Mouse (Mus musculus): ENCODE results near the gene Ceacam2. TPM values are rescaled to one million over a fixed set of nuclear protein-coding genes. Genes with fewer than 3 reads are reported as not detected.
"Not testable (repeated sequence)": the region's sequence is repeated elsewhere in the genome, so short reads cannot be mapped to it uniquely, and the experiment has no call there.

Gene Ceacam2
- not detected in 2 replicates for polyA plus RNA-seq (2014; fragmentation: Nextera tagmentation; extraction: Ambion mirVana)

DNA sequence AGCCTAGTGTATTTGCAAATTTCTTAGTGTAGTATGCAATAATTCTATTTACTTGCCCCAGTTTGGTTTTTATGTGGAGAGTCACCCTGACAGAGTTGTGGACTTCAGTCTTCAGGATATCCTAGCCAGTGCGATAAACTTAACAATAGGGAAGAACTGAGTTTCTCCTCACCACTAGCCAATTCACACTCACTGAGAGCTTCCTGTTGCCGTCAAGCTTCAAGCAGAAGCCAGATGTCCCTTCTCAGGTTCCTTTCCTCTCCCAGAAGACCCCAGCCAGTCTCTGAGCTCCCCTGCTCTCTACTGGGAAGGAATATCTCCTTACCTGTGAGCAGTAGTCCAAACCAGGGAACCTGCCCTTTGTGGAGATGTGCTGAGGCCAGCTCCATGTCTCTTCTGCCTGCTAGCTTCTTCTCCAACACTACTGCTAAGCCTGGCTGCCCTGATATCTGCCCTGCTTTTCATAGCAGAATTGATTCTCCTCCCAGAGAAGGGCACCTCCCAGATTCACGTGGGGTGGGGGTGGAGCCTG lies at the start of gene Ceacam2:
Ceacam2 (minus strand) TSS at position 482 of the 532 bp plus-strand sequence.
- H3K36me3 ChIP-seq (ENCODE audit: control insufficient read depth, insufficient read depth, low read length); ATAC-seq (ENCODE audit: insufficient read depth, low FRiP score, low TSS enrichment); H3K4me2 ChIP-seq (ENCODE audit: low read depth); H3K9ac ChIP-seq (ENCODE audit: low read length); H3K27ac ChIP-seq (ENCODE audit: low read depth, low read length); H3K4me3 ChIP-seq (ENCODE audit: low read depth, low read length); DNase-seq (ENCODE audit: low spot score); H3K9me3 ChIP-seq (ENCODE audit: control insufficient read depth, low read length); H3K27me3 ChIP-seq (ENCODE audit: control insufficient read depth, insufficient read depth, low read length); H3K4me1 ChIP-seq (ENCODE audit: control insufficient read depth, insufficient read depth, low read length): not testable (repeated sequence)
- 73% methylated on average over 3 of the region's 3 CpGs for WGBS

DNA sequence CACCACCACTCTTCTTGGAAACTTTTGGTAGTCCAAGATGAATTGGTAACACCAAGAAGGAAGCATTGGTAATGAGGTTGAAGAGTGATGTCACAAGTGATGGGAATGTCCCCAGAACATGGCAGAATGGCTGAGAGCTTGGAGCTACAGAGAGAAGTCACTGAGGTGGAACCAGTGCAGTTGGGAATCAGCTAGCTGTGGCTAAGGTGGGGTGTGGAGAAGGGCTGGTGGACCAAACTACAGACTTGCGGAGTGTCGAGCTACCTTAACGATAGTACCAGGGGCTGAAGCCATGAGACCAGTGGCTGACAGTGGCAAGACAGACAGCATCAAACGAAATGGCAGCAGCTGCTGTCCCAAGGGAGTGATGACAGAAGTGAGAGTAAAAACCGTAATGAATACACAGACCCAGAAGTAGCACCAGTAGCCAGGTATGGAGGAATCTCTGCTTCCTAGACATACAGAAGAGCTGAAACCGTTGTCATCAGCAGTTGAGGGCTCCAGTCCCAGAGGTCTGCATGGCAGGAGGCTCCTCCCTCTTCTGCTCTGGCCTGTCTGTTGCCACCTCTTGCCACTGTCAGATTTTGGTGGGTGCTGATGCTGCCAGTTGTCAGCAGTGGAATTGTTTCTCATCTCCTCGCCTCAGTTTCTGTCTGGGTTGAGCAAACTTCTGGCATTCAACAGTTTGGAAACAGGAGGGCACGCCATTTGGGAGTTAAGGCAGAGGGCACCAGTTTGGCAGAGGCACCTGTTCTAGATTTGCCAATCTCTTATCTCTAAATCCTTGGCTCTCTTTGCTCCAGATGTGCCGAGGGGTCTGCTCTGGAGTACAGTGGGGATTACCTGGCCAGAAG lies 45.9 kb upstream of the Ceacam2 start:
- no peak for DNase-seq (ENCODE audit: low spot score)
- Histone ChIP-seq H3K27ac (ENCODE audit: low read depth, low read length) (no peak overlapping the region), H3K36me3 (ENCODE audit: control insufficient read depth, insufficient read depth, low read length) (no peaks in the 10 kb centered on the region), H3K9ac (ENCODE audit: low read length) (no peak overlapping the region), H3K4me3 (ENCODE audit: low read depth, low read length) (no peak overlapping the region), H3K4me2 (ENCODE audit: low read depth) (no peak overlapping the region), H3K27me3 (ENCODE audit: control insufficient read depth, insufficient read depth, low read length) (no peaks in the 10 kb centered on the region), H3K9me3 (ENCODE audit: control insufficient read depth, low read length) (no peaks in the 10 kb centered on the region), H3K4me1 (ENCODE audit: control insufficient read depth, insufficient read depth, low read length) (no peaks in the 10 kb centered on the region)
- 83% methylated on average over 9 of the region's 9 CpGs for WGBS
- no peak for ATAC-seq (ENCODE audit: insufficient read depth, low FRiP score, low TSS enrichment)

DNA sequence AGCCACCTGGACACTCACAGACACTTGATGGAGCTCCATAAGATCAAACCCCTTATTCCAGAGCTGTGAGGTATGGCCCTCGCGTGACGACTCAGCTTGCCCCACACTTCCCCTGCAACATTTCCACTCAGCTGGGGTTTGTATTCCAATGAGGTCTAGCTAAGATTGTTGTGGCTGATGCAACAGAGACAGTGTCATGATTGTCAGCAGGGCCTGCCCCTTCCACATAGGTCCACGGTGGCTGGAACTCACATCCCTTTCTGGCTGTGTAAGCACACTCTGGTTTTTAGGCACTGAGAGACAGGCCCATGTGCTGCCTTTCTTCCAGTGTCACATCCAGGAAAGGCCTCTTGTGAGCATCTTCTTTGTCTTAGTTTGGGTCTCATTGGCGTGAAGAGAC lies 45.0 kb upstream of the Ceacam2 start:
- Histone ChIP-seq H3K4me1 (ENCODE audit: control insufficient read depth, insufficient read depth, low read length) (no peaks in the 10 kb centered on the region), H3K9ac (ENCODE audit: low read length) (no peak overlapping the region), H3K36me3 (ENCODE audit: control insufficient read depth, insufficient read depth, low read length) (no peaks in the 10 kb centered on the region), H3K9me3 (ENCODE audit: control insufficient read depth, low read length) (no peaks in the 10 kb centered on the region), H3K27ac (ENCODE audit: low read depth, low read length) (no peak overlapping the region), H3K27me3 (ENCODE audit: control insufficient read depth, insufficient read depth, low read length) (no peaks in the 10 kb centered on the region), H3K4me2 (ENCODE audit: low read depth) (no peak overlapping the region), H3K4me3 (ENCODE audit: low read depth, low read length) (no peak overlapping the region)
- DNase-seq (ENCODE audit: low spot score) (no peak), ATAC-seq (ENCODE audit: insufficient read depth, low FRiP score, low TSS enrichment) (no peak)
- WGBS = 85% methylated on average over 5 of the region's 5 CpGs

DNA sequence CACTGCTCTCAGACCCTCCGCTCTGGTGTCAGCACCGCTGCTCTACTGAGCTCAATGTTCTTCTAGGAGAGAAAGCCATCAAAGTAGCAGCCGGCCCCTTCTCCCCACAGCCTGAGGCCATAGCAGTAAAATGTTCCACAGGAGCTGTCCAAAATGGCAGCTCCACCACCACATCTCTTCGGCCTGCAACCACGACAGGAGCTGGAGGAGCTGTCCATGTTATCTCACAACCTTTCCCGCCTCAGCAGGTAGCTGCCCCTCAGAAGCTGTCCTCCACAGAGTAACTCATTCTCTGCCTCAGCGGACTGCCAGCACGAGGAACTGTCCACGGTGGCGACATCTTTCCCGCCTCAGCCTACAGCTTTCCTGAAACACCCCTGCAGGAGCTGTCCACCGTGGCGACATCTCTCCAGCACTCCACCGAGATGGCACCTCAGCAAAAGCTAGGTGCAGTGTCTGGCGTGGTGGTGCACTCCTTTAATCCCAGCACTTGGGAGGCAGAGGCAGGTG lies 42.7 kb upstream of the Ceacam2 start:
- ATAC-seq (ENCODE audit: insufficient read depth, low FRiP score, low TSS enrichment) (no peak), DNase-seq (ENCODE audit: low spot score) (no peak)
- Histone ChIP-seq H3K36me3 (ENCODE audit: control insufficient read depth, insufficient read depth, low read length) (no peaks in the 10 kb centered on the region), H3K27ac (ENCODE audit: low read depth, low read length) (no peak overlapping the region), H3K9me3 (ENCODE audit: control insufficient read depth, low read length) (no peaks in the 10 kb centered on the region), H3K4me2 (ENCODE audit: low read depth) (no peak overlapping the region), H3K4me3 (ENCODE audit: low read depth, low read length) (no peak overlapping the region), H3K27me3 (ENCODE audit: control insufficient read depth, insufficient read depth, low read length) (no peaks in the 10 kb centered on the region), H3K9ac (ENCODE audit: low read length) (no peak overlapping the region), H3K4me1 (ENCODE audit: control insufficient read depth, insufficient read depth, low read length) (no peaks in the 10 kb centered on the region)
- WGBS = 89% methylated on average over 15 of the region's 15 CpGs

DNA sequence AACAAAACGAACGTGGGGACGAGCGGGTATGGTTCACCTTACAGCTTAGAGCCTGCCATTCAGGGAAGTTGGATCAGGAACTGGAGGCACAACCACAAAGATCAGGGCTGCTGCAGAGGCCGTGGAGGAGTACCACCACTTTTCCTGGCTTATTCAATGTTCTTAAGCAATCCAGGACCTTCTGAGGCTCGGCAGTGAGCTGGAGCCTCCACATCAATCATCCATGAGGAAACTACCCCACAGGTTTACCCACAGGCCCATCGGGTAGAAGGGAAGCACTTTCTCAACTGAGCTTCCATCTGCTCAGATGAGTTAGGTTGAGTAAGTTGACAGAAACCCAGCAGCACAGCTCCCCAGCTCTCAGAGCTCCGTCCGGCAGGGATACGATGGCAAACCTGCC lies 39.8 kb upstream of the Ceacam2 start:
- WGBS = 83% methylated on average over 10 of the region's 10 CpGs
- Histone ChIP-seq H3K4me2 (ENCODE audit: low read depth) (no peak overlapping the region), H3K36me3 (ENCODE audit: control insufficient read depth, insufficient read depth, low read length) (no peaks in the 10 kb centered on the region)

DNA sequence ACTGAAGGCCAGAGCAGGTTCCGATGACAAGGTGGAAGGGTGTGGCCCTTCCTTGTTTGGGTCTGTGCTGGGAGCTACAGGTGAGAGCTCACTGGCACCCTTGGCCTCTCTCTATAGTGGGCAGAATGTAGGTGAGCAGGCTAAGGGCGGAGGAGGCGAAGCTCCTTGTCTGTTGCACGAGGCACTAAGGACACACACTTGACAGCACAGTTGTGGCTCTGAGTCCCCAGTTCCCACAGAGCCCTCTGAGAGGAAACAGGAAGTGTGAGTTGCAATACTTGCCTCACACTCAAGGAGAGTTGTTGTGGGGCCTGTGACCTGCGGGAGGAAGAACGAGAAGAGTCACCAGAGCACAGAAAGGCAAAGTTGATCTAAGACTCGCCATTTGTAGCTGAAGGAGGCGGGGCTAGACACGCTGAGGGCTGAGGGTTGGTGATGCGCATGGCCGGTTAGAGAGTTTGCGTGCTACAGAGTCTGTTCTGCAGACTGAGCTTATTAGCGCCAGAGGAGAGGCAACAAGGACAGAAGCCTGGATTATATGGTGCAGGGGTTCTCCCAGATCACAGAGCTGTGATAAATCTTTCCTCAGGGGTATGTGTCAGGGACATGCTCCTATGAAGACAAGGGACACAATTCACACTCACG lies 37.3 kb upstream of the Ceacam2 start:
- not testable (repeated sequence) for H3K4me2 ChIP-seq (ENCODE audit: low read depth); ATAC-seq (ENCODE audit: insufficient read depth, low FRiP score, low TSS enrichment); H3K27me3 ChIP-seq (ENCODE audit: control insufficient read depth, insufficient read depth, low read length); H3K9ac ChIP-seq (ENCODE audit: low read length); H3K36me3 ChIP-seq (ENCODE audit: control insufficient read depth, insufficient read depth, low read length); H3K27ac ChIP-seq (ENCODE audit: low read depth, low read length); H3K9me3 ChIP-seq (ENCODE audit: control insufficient read depth, low read length); DNase-seq (ENCODE audit: low spot score); H3K4me1 ChIP-seq (ENCODE audit: control insufficient read depth, insufficient read depth, low read length); H3K4me3 ChIP-seq (ENCODE audit: low read depth, low read length)
- 80% methylated on average over 12 of the region's 14 CpGs for WGBS

More for the DNA sequence above, 39.8 kb upstream of the Ceacam2 start:
- ATAC-seq (ENCODE audit: insufficient read depth, low FRiP score, low TSS enrichment) (no peak), DNase-seq (ENCODE audit: low spot score) (no peak)
- H3K4me1 ChIP-seq (ENCODE audit: control insufficient read depth, insufficient read depth, low read length) = no peaks in the 10 kb centered on the region; the same call in 1 of the 2 replicates
- no peak overlapping the region for H3K27ac ChIP-seq (ENCODE audit: low read depth, low read length)
- no peak overlapping the region for H3K4me3 ChIP-seq (ENCODE audit: low read depth, low read length)
- no peaks in the 10 kb centered on the region for H3K27me3 ChIP-seq (ENCODE audit: control insufficient read depth, insufficient read depth, low read length)
- H3K9me3 ChIP-seq (ENCODE audit: control insufficient read depth, low read length) = no peaks in the 10 kb centered on the region
- H3K9ac ChIP-seq (ENCODE audit: low read length) = no peak overlapping the region

DNA sequence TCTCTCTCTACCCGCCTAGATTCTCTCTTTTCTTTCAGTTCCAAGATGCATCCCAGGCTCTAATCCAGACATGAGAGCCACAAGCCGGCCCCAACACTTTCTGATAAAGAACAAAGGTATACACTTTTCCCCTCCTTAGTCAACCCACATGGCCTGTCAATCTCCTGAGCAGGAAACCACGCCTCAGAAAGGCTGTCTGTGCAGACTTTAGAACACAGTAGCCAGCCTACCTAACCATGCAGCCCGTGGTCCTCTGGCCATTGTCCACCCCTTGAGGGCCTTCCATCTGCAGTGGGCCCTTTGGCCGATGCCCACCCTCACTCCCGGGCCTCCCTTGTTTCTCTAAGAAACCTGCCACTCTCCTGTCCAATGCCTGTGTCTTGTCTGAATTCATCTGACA lies 36.7 kb upstream of the Ceacam2 start:
- 50% methylated on average over 6 of the region's 6 CpGs for WGBS
- not testable (repeated sequence) for H3K27me3 ChIP-seq (ENCODE audit: control insufficient read depth, insufficient read depth, low read length); H3K36me3 ChIP-seq (ENCODE audit: control insufficient read depth, insufficient read depth, low read length); H3K4me1 ChIP-seq (ENCODE audit: control insufficient read depth, insufficient read depth, low read length); ATAC-seq (ENCODE audit: insufficient read depth, low FRiP score, low TSS enrichment); H3K4me3 ChIP-seq (ENCODE audit: low read depth, low read length); DNase-seq (ENCODE audit: low spot score); H3K9me3 ChIP-seq (ENCODE audit: control insufficient read depth, low read length); H3K9ac ChIP-seq (ENCODE audit: low read length); H3K4me2 ChIP-seq (ENCODE audit: low read depth); H3K27ac ChIP-seq (ENCODE audit: low read depth, low read length)

DNA sequence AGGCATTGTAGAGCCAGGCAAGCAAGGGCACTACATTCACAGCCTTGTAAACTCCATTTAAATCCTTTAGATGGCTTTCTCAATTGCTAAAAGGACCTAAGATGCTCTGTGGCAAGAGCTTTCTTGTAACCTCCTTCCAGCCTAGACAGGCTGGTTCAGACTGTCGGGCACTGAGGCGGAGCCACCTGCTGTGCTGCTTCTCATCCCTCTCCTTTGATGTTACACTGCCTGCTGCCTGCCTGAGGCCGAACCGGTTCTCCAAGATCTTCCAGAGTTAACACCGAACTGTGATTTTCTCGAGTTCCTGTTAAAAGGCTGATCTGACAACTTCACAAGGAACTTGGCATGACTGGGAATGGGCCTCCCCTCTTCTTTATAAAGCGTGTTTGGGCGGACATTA lies 36.2 kb upstream of the Ceacam2 start:
- Histone ChIP-seq H3K27me3 (ENCODE audit: control insufficient read depth, insufficient read depth, low read length) (no peaks in the 10 kb centered on the region), H3K9ac (ENCODE audit: low read length) (no peak overlapping the region)
- 7% methylated on average over 8 of the region's 8 CpGs for WGBS

More for the DNA sequence above, 36.2 kb upstream of the Ceacam2 start:
- DNase-seq (ENCODE audit: low spot score) (no peak), ATAC-seq (ENCODE audit: insufficient read depth, low FRiP score, low TSS enrichment) (no peak)
- Histone ChIP-seq H3K4me3 (ENCODE audit: low read depth, low read length) (no peak overlapping the region), H3K4me2 (ENCODE audit: low read depth) (no peak overlapping the region), H3K4me1 (ENCODE audit: control insufficient read depth, insufficient read depth, low read length) (no peaks in the 10 kb centered on the region; the same call in 1 of the 2 replicates), H3K36me3 (ENCODE audit: control insufficient read depth, insufficient read depth, low read length) (no peaks in the 10 kb centered on the region), H3K9me3 (ENCODE audit: control insufficient read depth, low read length) (no peaks in the 10 kb centered on the region), H3K27ac (ENCODE audit: low read depth, low read length) (no peak overlapping the region)
